Mouse (Mus musculus): ENCODE results near the gene Ints3.

Ints3 gene

GRCm38 (mm10) chr3:90445417-90446200, 12.2 kb upstream of the Ints3 start:
- no peak for DNase-seq (ENCODE audit: low read depth, low spot score)

GRCm38 (mm10) chr3:90443977-90444376, 10.6 kb upstream of the Ints3 start:
- no peak for DNase-seq (ENCODE audit: low read depth, low spot score)

DNA sequence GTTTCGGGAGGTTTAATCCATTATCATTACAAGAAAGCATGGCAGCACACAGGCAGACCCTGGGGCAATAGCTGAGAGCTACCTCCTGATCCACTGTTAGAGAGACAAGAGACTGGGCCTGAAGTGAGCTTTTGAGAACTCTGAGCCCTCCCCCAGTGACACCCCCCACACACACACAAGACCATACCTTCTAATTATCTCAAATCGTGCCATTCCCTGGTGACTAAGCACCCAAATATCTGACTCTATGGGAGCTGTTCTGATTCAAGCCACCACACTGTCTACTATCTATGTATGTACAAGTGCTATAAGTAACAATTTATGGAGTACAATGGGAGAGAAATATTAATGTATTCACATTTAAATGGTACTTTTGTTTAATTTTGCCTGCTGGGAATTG, 7.3 kb upstream of the Ints3 start:
- DNase-seq (ENCODE audit: low read depth, low spot score), result no peak

DNA sequence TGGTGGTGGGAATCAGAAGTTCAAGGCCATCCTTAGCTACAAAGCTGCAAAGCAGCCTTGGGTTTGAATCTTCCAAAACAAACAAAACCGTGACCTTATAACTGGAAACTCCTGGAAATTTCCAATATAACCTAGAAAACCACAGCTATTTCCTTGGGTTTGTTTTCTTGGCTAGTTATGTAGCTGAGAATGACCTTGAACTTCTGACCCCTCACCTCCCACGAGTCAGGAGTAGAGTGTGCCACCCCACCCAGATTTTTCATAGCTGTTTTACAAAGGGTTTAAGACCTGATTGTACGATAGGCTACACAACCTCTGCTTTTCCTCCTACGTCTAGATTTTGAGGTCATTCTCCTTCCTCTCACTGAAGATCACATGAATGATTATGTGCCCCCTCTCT, 3.7 kb upstream of the Ints3 start:
- DNase-seq (ENCODE audit: low read depth, low spot score), result no peak

- no peak for DNase-seq (ENCODE audit: low read depth, low spot score)
Observed at GRCm38 (mm10) chr3:90434073-90434730, 780 bp upstream of the Ints3 start.

- no peak for DNase-seq (ENCODE audit: low read depth, low spot score)
Observed at GRCm38 (mm10) chr3:90432811-90433219, 607 bp downstream of the Ints3 start.

DNA sequence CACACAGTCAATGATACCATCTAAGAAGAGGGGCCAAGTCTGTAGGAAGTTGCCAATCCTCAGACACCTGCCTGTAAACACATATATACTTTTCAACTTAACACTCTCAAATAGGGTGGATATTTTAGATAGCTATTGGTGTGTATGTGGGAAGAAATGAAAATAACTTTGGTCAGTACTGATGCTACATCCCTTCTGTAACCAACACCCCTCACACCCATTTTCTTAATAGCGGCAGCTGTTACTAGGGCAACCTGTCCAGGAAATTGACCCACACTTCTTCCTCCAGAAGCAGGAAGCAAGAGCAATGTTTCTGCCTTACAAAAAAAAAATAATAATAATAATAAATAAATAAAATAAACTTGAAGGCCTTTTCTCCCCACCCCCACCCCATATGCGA, 1.1 kb downstream of the Ints3 start:
- no peak for DNase-seq (ENCODE audit: low read depth, low spot score)

- no peak for DNase-seq (ENCODE audit: low read depth, low spot score)
Observed at GRCm38 (mm10) chr3:90429576-90429975, 3.8 kb downstream of the Ints3 start.

DNA sequence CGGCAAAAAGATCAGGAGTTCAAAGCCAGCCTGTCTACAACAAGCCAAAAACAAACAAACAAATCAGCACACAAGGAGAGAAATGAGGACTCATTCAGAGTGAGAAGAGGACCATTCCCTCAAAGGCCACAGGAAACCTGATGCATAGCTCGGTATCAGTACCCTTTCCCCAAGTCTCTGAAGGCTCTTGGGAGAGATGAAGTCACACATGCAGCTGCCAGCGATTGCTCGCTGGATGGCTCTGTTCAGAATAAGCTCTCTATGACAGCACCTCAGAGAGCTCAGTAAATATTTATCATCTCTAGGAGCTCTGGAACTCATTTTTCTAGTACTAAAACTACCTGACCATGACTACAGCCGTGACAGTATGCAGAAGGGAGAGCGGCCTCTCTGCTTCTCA, 5.2 kb downstream of the Ints3 start:
- DNase-seq (ENCODE audit: low read depth, low spot score), result no peak

DNA sequence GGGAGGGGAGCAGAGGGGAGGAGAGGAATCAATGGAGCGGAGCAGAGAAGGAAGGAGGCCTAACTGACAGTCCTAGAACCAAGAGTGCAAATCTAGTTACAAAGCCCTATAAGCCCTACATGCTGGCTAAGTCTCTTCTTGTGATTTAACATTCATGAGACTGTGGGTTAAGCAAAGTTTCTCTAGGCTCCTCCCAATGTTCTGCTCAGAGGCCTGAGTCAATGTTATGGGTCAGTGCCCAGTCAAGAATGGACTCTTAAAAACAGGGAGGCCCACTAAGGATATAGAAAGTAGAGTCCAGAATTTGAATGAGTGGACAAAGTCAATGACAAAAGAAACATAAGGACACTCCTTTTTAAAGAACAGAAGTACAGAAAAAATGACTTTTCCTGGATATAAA, 5.8 kb downstream of the Ints3 start:
- DNase-seq (ENCODE audit: low read depth, low spot score), result no peak

DNA sequence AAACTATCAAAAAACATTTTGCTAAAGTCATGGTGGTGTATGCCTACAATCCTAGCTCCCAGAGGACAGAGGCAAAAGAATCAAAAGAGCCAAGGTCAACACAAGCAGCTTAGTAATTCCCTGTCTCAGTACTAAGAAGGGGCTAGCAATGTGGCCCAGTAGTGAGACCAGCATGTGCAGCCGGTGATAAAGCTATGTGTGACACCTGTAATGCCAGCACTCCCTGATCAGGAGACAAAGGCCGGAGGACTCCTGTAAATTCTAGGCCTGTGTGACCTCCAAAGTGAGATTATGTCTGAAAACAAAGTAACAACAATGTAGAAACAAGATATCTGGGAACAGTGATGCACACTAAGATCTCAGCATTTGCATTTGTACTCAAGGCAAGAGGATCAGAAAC, 7.9 kb downstream of the Ints3 start:
- no peak for DNase-seq (ENCODE audit: low read depth, low spot score)

GRCm38 (mm10) chr3:90423549-90423948, 9.9 kb downstream of the Ints3 start:
- no peak for DNase-seq (ENCODE audit: low read depth, low spot score)

GRCm38 (mm10) chr3:90420696-90421095, 12.7 kb downstream of the Ints3 start:
- DNase-seq (ENCODE audit: low read depth, low spot score), result no peak

DNA sequence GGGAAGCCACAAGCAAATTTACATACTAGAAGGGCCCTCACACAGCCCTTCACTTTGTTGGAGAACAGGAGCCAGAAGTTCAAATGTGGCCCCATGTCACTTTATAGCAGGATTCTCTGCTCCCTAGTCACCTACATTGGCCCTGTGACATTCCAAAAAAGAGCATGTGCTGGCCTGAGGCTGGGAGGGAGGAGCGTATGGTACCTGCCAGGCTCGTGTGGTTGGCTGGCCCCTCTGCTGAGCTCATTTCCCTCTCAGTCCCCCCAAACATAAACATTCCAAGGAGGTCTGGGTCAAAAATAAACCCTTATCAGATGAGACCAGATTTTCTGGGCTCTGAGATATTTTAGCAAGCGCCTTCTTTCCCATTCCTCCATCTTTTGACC, 20.4 kb downstream of the Ints3 start:
- DNase-seq (ENCODE audit: low read depth, low spot score), result no peak

DNA sequence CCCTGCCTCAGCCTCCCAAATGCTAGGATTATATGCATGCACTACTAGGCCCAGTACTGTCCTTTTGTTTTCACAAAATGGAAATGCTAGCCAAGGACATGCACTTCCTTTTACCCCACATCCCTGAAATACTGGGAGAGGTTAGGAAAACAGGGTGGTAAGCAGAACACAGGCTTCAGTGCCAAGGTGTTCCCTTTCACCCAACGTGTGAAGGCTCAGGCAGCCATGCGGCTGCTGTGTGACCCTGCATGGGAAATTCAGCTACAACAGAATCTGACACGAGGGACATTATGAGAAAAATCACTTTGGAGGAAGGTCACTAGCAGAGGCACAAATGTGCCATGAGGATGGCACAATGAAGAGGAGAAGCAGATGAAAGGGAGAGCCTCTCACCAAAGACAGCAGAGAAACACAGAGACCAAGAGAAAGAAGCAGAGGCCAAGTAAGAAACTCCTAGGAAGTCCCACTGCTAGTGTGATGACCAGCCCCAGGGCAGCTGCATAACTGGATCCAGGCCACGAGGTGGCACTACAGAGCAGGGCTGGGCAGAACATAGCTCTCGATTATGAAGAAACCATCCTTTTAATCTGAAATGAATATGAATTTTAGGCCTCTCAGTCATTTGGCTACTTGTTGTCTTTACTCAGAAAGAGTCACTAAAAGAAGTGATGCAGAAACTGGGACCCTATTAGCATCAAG, 21.0 kb downstream of the Ints3 start:
- DNase-seq (ENCODE audit: low read depth, low spot score), result no peak

- DNase-seq (ENCODE audit: low read depth, low spot score), result no peak
Observed at GRCm38 (mm10) chr3:90408721-90409120, 24.7 kb downstream of the Ints3 start.

- DNase-seq (ENCODE audit: low read depth, low spot score), result no peak
Observed at GRCm38 (mm10) chr3:90406414-90406813, 27.0 kb downstream of the Ints3 start.

- no peak for DNase-seq (ENCODE audit: low read depth, low spot score)
Observed at GRCm38 (mm10) chr3:90404609-90405008, 28.8 kb downstream of the Ints3 start.

DNA sequence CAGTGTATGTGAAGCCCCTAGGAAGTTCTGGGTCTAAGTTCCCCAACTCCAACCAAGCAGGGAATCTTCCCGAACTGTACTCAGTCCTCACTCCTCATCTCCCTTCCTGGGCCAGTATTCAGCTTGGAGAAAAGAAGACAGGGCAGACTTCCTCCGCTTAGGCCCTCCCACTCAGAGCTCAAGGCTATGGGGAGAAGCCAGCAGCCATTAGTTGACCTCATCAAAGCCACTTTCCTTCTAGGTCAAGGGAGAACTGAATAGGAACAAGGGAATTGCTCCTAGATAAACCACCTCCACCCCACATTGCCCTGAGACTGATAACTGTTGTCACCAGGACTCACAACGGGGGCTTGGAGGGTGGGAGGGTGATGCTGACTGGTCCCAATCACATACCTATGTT, 29.3 kb downstream of the Ints3 start:
- DNase-seq (ENCODE audit: low read depth, low spot score), result no peak

DNA sequence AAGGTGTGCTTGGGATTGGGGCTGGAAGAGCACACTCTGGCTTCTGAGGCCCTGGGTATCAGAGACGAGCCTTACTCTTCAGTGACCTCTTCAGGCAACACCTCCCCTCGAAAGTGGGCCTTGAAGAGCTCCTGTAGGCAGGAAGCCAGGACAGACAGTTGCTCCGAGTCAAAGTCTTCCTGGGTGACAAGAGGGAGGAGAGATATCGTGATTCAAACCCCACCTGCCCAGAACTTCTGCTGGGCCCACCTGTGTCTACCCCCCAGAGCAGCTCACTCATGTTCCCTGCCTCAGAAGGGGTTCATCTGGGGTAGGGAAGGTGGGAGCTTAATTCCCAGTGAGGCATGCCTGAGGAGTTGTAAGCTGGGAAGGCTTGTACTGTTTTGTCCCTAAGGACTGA, 32.4 kb downstream of the Ints3 start:
- no peak for DNase-seq (ENCODE audit: low read depth, low spot score)

DNA sequence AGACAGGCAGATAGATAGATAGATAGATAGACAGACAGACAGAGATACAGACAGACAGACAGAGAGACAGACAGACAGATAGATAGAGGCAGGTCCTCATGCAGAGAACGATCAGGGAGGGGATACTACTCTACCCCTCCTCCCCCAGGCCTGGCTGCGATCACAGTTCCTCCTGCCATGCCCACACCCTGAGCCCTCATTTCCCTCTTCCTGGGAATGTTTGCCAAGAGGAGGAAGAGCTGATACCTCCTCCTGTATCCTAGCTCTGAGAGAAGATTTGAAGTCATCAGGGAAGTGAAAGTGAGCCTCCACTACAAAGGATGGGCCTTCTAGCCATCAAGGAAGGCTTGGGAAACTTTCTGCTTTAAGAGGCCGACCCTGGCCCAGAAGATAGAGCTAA, 37.8 kb downstream of the Ints3 start:
- DNase-seq (ENCODE audit: low read depth, low spot score), result no peak

GRCm38 (mm10) chr3:90392661-90393060, 40.8 kb downstream of the Ints3 start:
- no peak for DNase-seq (ENCODE audit: low read depth, low spot score)

DNA sequence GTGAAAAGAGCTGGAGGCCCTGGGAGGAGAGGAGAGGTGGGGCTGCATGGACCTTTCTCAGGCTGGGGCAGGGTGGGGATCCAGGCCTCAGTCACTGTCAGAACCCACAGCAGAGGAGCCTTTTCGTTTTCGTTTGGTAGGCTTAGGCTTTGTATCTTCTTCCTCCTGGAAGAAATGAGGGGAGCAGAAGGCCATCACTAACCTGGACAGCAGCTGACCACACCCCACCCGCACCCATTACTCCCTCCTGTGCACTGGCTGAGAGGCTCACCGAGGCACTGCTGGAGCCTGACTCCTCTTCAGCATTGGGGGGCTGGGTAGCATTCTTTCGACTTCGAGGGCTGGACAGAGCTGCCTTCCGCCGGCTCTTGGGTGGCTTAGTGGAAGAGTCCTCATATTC, 41.5 kb downstream of the Ints3 start:
- no peak for DNase-seq (ENCODE audit: low read depth, low spot score)
